In genomic region chr12:102319899-102320298, GRCm38 (mm10) we compare ENCODE assay signal across 11 mouse cellular contexts. TPM values are rescaled to one million over a fixed set of nuclear protein-coding genes. Genes with fewer than 3 reads are reported as not detected.
DNase-seq lines count a peak whose midpoint lies in the region; ATAC-seq and TF ChIP-seq lines count a peak whose summit lies in the region.
"Had no signal": no experiment of that assay in that cellular context is flagged by ENCODE, and none has a peak within 500 bp of the region (broad histone marks: within the 10 kb centered on the region; RNA-seq: fewer than 3 reads in every experiment).

No protein-coding gene starts in this region.

- WGBS in limb, embryonic 14.5 days: 65% methylated on average over 2 of the region's 2 CpGs

- DNase-seq in gastrocnemius, adult 2 months: no peak
- no peak for DNase-seq in gastrocnemius, postnatal 36 days
- peak; percentile 31 for DNase-seq in heart, postnatal 4 days
- DNase-seq in limb, embryonic 14.5 days (ENCODE audit: low spot score): peak; percentile 41
- DNase-seq in natural killer cell, adult 2 months (ENCODE audit: low spot score in 2 of 2): peak; percentile 53 to 70
- no peak for DNase-seq in B cell, adult 2 months
- DNase-seq in layer of hippocampus, postnatal 36 days: no peak
- no peak for DNase-seq in cerebellum, adult 18-20 months
- DNase-seq: thymus, postnatal 25 days had no signal

- H3K9me3 ChIP-seq in limb, embryonic 14.5 days (ENCODE audit: control insufficient read depth, low read length): no peaks in the 10 kb centered on the region
- H3K9me3 ChIP-seq: embryonic facial prominence, embryonic 15.5 days; hindbrain, embryonic 15.5 days had no signal

- H3K27me3 ChIP-seq in limb, embryonic 14.5 days (ENCODE audit: control insufficient read depth, insufficient read depth, low read length): no peaks in the 10 kb centered on the region
- H3K27me3 ChIP-seq: embryonic facial prominence, embryonic 15.5 days; hindbrain, embryonic 15.5 days had no signal

- TF ChIP-seq POLR2A in limb, embryonic 14.5 days (IDR thresholded peaks at IDR 0.05; ENCODE audit: borderline replicate concordance, extremely low read depth, insufficient read depth, insufficient read length): no peak

- intact Hi-C loops in gastrocnemius, adult 2 months (cut with DNase I): no loop called here
- intact Hi-C loops in gastrocnemius, postnatal 36 days (cut with DNase I): no loop called here

- H3K4me2 ChIP-seq in limb, embryonic 14.5 days (replicated peaks; ENCODE audit: low read depth, low read length, severe bottlenecking): no peak overlapping the region
- H3K4me2 ChIP-seq: embryonic facial prominence, embryonic 15.5 days; hindbrain, embryonic 15.5 days had no signal

- no peak for TF ChIP-seq CTCF in gastrocnemius, adult 2 months (IDR thresholded peaks at IDR 0.05)

- H3K36me3 ChIP-seq in limb, embryonic 14.5 days (ENCODE audit: control insufficient read depth, insufficient read depth, low read length): 0 out of 2 replicates have a peak, but pooled peaks cover under 1% of the 10 kb centered on the region
- H3K36me3 ChIP-seq: hindbrain, embryonic 15.5 days had no signal

- peaks cover 18% of the 10 kb centered on the region for H3K4me1 ChIP-seq in limb, embryonic 14.5 days (ENCODE audit: control insufficient read depth, insufficient read depth, low read length)
- H3K4me1 ChIP-seq: hindbrain, embryonic 15.5 days had no signal

- ATAC-seq in limb, embryonic 14.5 days (ENCODE audit: low FRiP score, low read depth): no peak; the same call in 1 of the 2 replicates

- no peak overlapping the region; the same call in 1 of the 2 replicates for H3K4me3 ChIP-seq in gastrocnemius, adult 2 months
- no peak overlapping the region for H3K4me3 ChIP-seq in limb, embryonic 14.5 days (replicated peaks; ENCODE audit: low read length)
- H3K4me3 ChIP-seq: embryonic facial prominence, embryonic 15.5 days; hindbrain, embryonic 15.5 days had no signal

- peak overlapping the region; percentile 80 for H3K27ac ChIP-seq in gastrocnemius, adult 2 months
- H3K27ac ChIP-seq in limb, embryonic 14.5 days (replicated peaks; ENCODE audit: low read depth, low read length): peak overlapping the region; percentile 16; the same call in 1 of the 2 replicates
- H3K27ac ChIP-seq: embryonic facial prominence, embryonic 15.5 days; hindbrain, embryonic 15.5 days had no signal

- no peak overlapping the region for H3K9ac ChIP-seq in limb, embryonic 14.5 days (ENCODE audit: low read depth, low read length, severe bottlenecking)
- H3K9ac ChIP-seq: embryonic facial prominence, embryonic 15.5 days; hindbrain, embryonic 15.5 days had no signal

RNA-seq across cellular contexts. Expression of gene Rin3, which starts 37.1 kb away (rescaled TPM):
- 10 to 100 TPM in 1 of 2 experiments, 1 to 10 TPM in 1; 6.4 to 14.3 TPM for total RNA-seq in gastrocnemius, adult 2 months (2021)
- total RNA-seq in gastrocnemius, postnatal 36 days (2021): 1 to 10 TPM; 6.7 to 7.9 TPM
- 10 to 100 TPM; 21.1 to 21.5 TPM for total RNA-seq in heart, postnatal 4 days (2021)
- polyA plus RNA-seq in limb, embryonic 14.5 days (2012; rRNA removed): 10.0 and 11.9 TPM in 2 replicates
- polyA plus RNA-seq in limb, embryonic 14.5 days (2014; fragmentation: Nextera tagmentation; extraction: Ambion mirVana): 9.4 and 10.8 TPM in 2 replicates
- total RNA-seq in layer of hippocampus, postnatal 36 days (2021): 1 to 10 TPM; 2.1 to 4.3 TPM

Comparison
In these comparisons a context has a peak if more than half of its experiments do, and no peak if none do; other contexts are left out.
1. DNase-seq: peak in heart, postnatal 4 days (single experiment), limb, embryonic 14.5 days (single experiment) and natural killer cell, adult 2 months (2 of 2); none in gastrocnemius, adult 2 months (single experiment), gastrocnemius, postnatal 36 days (0 of 2), B cell, adult 2 months (0 of 2), layer of hippocampus, postnatal 36 days (0 of 2) and cerebellum, adult 18-20 months (0 of 2).